In genomic region chr3:103808891-103809798, GRCm38 (mm10) we compare ENCODE assay signal across 8 mouse cellular contexts. TPM values are rescaled to one million over a fixed set of nuclear protein-coding genes. Genes with fewer than 3 reads are reported as not detected.
DNase-seq lines count a peak whose midpoint lies in the region; ATAC-seq and TF ChIP-seq lines count a peak whose summit lies in the region.

TSS of gene Dclre1b (minus strand) at chr3:103809444.
TSS of gene Ap4b1 (plus strand) at chr3:103809520.
TSS of gene Gm43064 (plus strand) at chr3:103809573.

- peak within 1 kb of the TSS; percentile 75 for H3K27ac ChIP-seq in forebrain, embryonic 13.5 days
- H3K27ac ChIP-seq in liver, postnatal 0 days (ENCODE audit: low read depth): peak within 1 kb of the TSS; percentile 98
- peak within 1 kb of the TSS; percentile 86 for H3K27ac ChIP-seq in neural tube, embryonic 14.5 days (ENCODE audit: low read depth, low read length)

- peak within 1 kb of the TSS; percentile 80 for H3K9ac ChIP-seq in forebrain, embryonic 13.5 days
- H3K9ac ChIP-seq in liver, postnatal 0 days (replicated peaks): peak within 1 kb of the TSS; percentile 91
- H3K9ac ChIP-seq in neural tube, embryonic 14.5 days (replicated peaks; ENCODE audit: low read depth, low read length): peak within 1 kb of the TSS; percentile 76

- no peaks in the 10 kb centered on the region for H3K9me3 ChIP-seq in E14TG2a.4 (ENCODE audit: low read length)
- no peaks in the 10 kb centered on the region for H3K9me3 ChIP-seq in forebrain, embryonic 13.5 days (replicated peaks)
- H3K9me3 ChIP-seq in liver, postnatal 0 days (ENCODE audit: low read length): no peaks in the 10 kb centered on the region
- no peaks in the 10 kb centered on the region for H3K9me3 ChIP-seq in neural tube, embryonic 14.5 days (ENCODE audit: control insufficient read depth, low read length)

- peak; percentile 99 for ATAC-seq in forebrain, embryonic 13.5 days
- peak; percentile 88 for ATAC-seq in liver, postnatal 0 days
- peak; percentile 99 for ATAC-seq in neural tube, embryonic 14.5 days (ENCODE audit: low read depth)

- peaks cover 34% of the 10 kb centered on the region for H3K36me3 ChIP-seq in E14TG2a.4 (ENCODE audit: insufficient read depth, low read length)
- peaks cover 25% of the 10 kb centered on the region for H3K36me3 ChIP-seq in forebrain, embryonic 13.5 days (ENCODE audit: poor library complexity, severe bottlenecking)
- H3K36me3 ChIP-seq in liver, postnatal 0 days (replicated peaks; ENCODE audit: insufficient read depth, low read length): peaks cover 43% of the 10 kb centered on the region
- H3K36me3 ChIP-seq in neural tube, embryonic 14.5 days (ENCODE audit: control insufficient read depth, insufficient read depth, low read length): peaks cover 12% of the 10 kb centered on the region; the same call in 1 of the 2 replicates

- H3K4me2 ChIP-seq in forebrain, embryonic 13.5 days: peak within 1 kb of the TSS; percentile 85
- peak within 1 kb of the TSS; percentile 82 for H3K4me2 ChIP-seq in liver, postnatal 0 days (ENCODE audit: low read depth, low read length)
- H3K4me2 ChIP-seq in neural tube, embryonic 14.5 days (ENCODE audit: low read depth, low read length): peak within 1 kb of the TSS; percentile 83

- peak; percentile 87 for DNase-seq in c-Kit-positive CD71-positive TER-119-positive erythroid progenitor cells, embryonic 14.5 days (ENCODE audit: low spot score)
- peak; percentile 93 to 94 for DNase-seq in heart, postnatal 10 days
- peak; percentile 76 for DNase-seq in large intestine, adult 2 months (ENCODE audit: low read depth, low spot score)
- peak; percentile 94 for DNase-seq in liver, postnatal 0 days
- peak; percentile 96 for DNase-seq in testis, postnatal 10 days (ENCODE audit: low spot score)

- peaks cover 18% of the 10 kb centered on the region for H3K4me1 ChIP-seq in E14TG2a.4 (replicated peaks; ENCODE audit: low read depth, low read length)
- peaks cover 17% of the 10 kb centered on the region for H3K4me1 ChIP-seq in forebrain, embryonic 13.5 days
- peaks cover 34% of the 10 kb centered on the region for H3K4me1 ChIP-seq in liver, postnatal 0 days (ENCODE audit: insufficient read depth)
- peaks cover 4% of the 10 kb centered on the region; the same call in 1 of the 2 replicates for H3K4me1 ChIP-seq in neural tube, embryonic 14.5 days (ENCODE audit: control insufficient read depth, insufficient read depth, low read length)

- WGBS in forebrain, embryonic 13.5 days: under 1% methylated on average over 62 of the region's 70 CpGs
- under 1% methylated on average over 62 of the region's 70 CpGs for WGBS in large intestine, adult 2 months
- under 1% methylated on average over 55 of the region's 70 CpGs for WGBS in liver, postnatal 0 days (ENCODE audit: insufficient replicate concordance)
- under 1% methylated on average over 62 of the region's 70 CpGs for WGBS in neural tube, embryonic 14.5 days

- TF ChIP-seq CTCF in E14TG2a.4 (conservative IDR thresholded peaks at IDR 0.05; ENCODE audit: low read length): no peak
- no peak for TF ChIP-seq CTCF in liver, postnatal 0 days (IDR thresholded peaks at IDR 0.05; ENCODE audit: low read depth)

- H3K4me3 ChIP-seq in E14TG2a.4 (replicated peaks; ENCODE audit: low read length): peak within 1 kb of the TSS; percentile 96
- H3K4me3 ChIP-seq in forebrain, embryonic 13.5 days: peak within 1 kb of the TSS; percentile 83
- H3K4me3 ChIP-seq in liver, postnatal 0 days (ENCODE audit: low read depth, low read length): peak within 1 kb of the TSS; percentile 79
- peak within 1 kb of the TSS; percentile 73 for H3K4me3 ChIP-seq in neural tube, embryonic 14.5 days (ENCODE audit: low read depth, low read length)

- no peaks in the 10 kb centered on the region for H3K27me3 ChIP-seq in E14TG2a.4 (ENCODE audit: insufficient read depth, low read length)
- H3K27me3 ChIP-seq in forebrain, embryonic 13.5 days: no peaks in the 10 kb centered on the region
- H3K27me3 ChIP-seq in liver, postnatal 0 days (ENCODE audit: insufficient read depth, low read length): no peaks in the 10 kb centered on the region
- no peaks in the 10 kb centered on the region for H3K27me3 ChIP-seq in neural tube, embryonic 14.5 days (ENCODE audit: control insufficient read depth, insufficient read depth, low read length)

- no peak; the same call in 1 of the 2 replicates for TF ChIP-seq EP300 in liver, postnatal 0 days (IDR thresholded peaks at IDR 0.05; ENCODE audit: low read depth)

- intact Hi-C loops in heart, postnatal 10 days (cut with DNase I): loop anchor here (1.0 to 5.0 kb wide), 2 partner anchors 18 to 37 kb away; partner anchors contain the start of gene Hipk1

RNA-seq across cellular contexts. Expression of gene Dclre1b, which starts in this region (rescaled TPM):
- 31.0 and 32.7 TPM in 2 replicates for polyA plus RNA-seq in forebrain, embryonic 13.5 days (2015; fragmentation: Nextera tagmentation; extraction: Ambion mirVana)
- total RNA-seq in heart, postnatal 10 days (2021): 10 to 100 TPM; 12.4 to 13.5 TPM
- 7.1 and 12.0 TPM in 2 replicates for polyA plus RNA-seq in large intestine, adult 2 months (2012; rRNA removed)
- polyA plus RNA-seq in liver, postnatal 0 days (2015; fragmentation: Nextera tagmentation; extraction: Ambion mirVana): 19.0 and 22.8 TPM in 2 replicates
- 22.6 and 23.1 TPM in 2 replicates for polyA plus RNA-seq in neural tube, embryonic 14.5 days (2014; fragmentation: Nextera tagmentation; extraction: Ambion mirVana)

RNA-seq across cellular contexts. Expression of gene Ap4b1, which starts in this region (rescaled TPM):
- polyA plus RNA-seq in forebrain, embryonic 13.5 days (2015; fragmentation: Nextera tagmentation; extraction: Ambion mirVana): 23.2 and 25.0 TPM in 2 replicates
- total RNA-seq in heart, postnatal 10 days (2021): 10 to 100 TPM; 11.5 to 14.0 TPM
- polyA plus RNA-seq in large intestine, adult 2 months (2012; rRNA removed): 14.3 and 15.0 TPM in 2 replicates
- polyA plus RNA-seq in liver, postnatal 0 days (2015; fragmentation: Nextera tagmentation; extraction: Ambion mirVana): 12.5 and 14.1 TPM in 2 replicates
- polyA plus RNA-seq in neural tube, embryonic 14.5 days (2014; fragmentation: Nextera tagmentation; extraction: Ambion mirVana): 25.1 and 28.2 TPM in 2 replicates

RNA-seq across cellular contexts. Expression of gene Gm43064, which starts in this region (rescaled TPM):
- not detected in 2 replicates for polyA plus RNA-seq in forebrain, embryonic 13.5 days (2015; fragmentation: Nextera tagmentation; extraction: Ambion mirVana)
- total RNA-seq in heart, postnatal 10 days (2021): not detected
- 0.14 TPM in 1 of 2 replicates, not detected in the other for polyA plus RNA-seq in large intestine, adult 2 months (2012; rRNA removed)
- 0.12 TPM in 1 of 2 replicates, not detected in the other for polyA plus RNA-seq in liver, postnatal 0 days (2015; fragmentation: Nextera tagmentation; extraction: Ambion mirVana)
- polyA plus RNA-seq in neural tube, embryonic 14.5 days (2014; fragmentation: Nextera tagmentation; extraction: Ambion mirVana): 0.25 and 0.46 TPM in 2 replicates

Comparison
In these comparisons a context has a peak if more than half of its experiments do, and no peak if none do; other contexts are left out.
1. Peak in every context shown above with its lines: DNase-seq, ATAC-seq, H3K4me3 ChIP-seq and H3K27ac ChIP-seq.